Mouse (Mus musculus) intestine, embryonic 16.5 days (tissue): ENCODE results near the gene Slc25a18. TPM values are rescaled to one million over a fixed set of nuclear protein-coding genes. Genes with fewer than 3 reads are reported as not detected.

Experiments used
- ATAC-seq: fragments of 200-750 bp; cut with Nextera tagmentation; 2 replicates; pipeline ENCODE4 v1.8.0; 2017; ENCODE audit warnings: moderate TSS enrichment, moderate library complexity
- H3K27ac ChIP-seq: fragments of 300-500 bp; sonication (generic); 2 replicates; pipeline ENCODE4 v1.5.1; 2014; ENCODE audit warnings: mild to moderate bottlenecking, low read length
- H3K27me3 ChIP-seq: fragments of 300-500 bp; sonication (generic); replicated peaks from 2 replicates; pipeline ENCODE4 v1.6.1; 2014; ENCODE audit warnings: low read length, control low read depth, mixed read lengths; ENCODE audit not compliant: control insufficient read depth, insufficient read depth
- H3K36me3 ChIP-seq: fragments of 300-500 bp; sonication (generic); 2 replicates; pipeline ENCODE4 v1.6.1; 2014; ENCODE audit warnings: low read length, control low read depth; ENCODE audit not compliant: control insufficient read depth, insufficient read depth
- H3K4me1 ChIP-seq: fragments of 300-500 bp; sonication (generic); 2 replicates; pipeline ENCODE4 v1.6.1; 2014; ENCODE audit warnings: low read length, control low read depth, mixed read lengths; ENCODE audit not compliant: control insufficient read depth, insufficient read depth
- H3K4me2 ChIP-seq: fragments of 300-500 bp; sonication (generic); 2 replicates; pipeline ENCODE4 v1.6.1; 2014; ENCODE audit warnings: low read depth, low read length, control low read depth
- H3K4me3 ChIP-seq: fragments of 300-500 bp; sonication (generic); 2 replicates; pipeline ENCODE4 v1.5.1; 2014; ENCODE audit warnings: mild to moderate bottlenecking, low read length
- H3K9ac ChIP-seq: fragments of 300-500 bp; sonication (generic); 2 replicates; pipeline ENCODE4 v1.6.1; 2014; ENCODE audit warnings: low read depth, low read length
- H3K9me3 ChIP-seq: fragments of 300-500 bp; sonication (generic); 2 replicates; pipeline ENCODE4 v1.6.1; 2016; ENCODE audit warnings: low read length, control low read depth; ENCODE audit not compliant: control insufficient read depth
- WGBS: fragments of 180-500 bp; shearing (Covaris S2); extraction: QIAGEN DNeasy Blood & Tissue Kit; methylation state at CpG from one replicate; pipeline ENCODE4 v1.1.7; 2014; 5-methylcytosine and 5-hydroxymethylcytosine counted together
- polyA plus RNA-seq: library from polyadenylated mRNA; unstranded; fragments of >200 nt; fragmentation: Nextera tagmentation; extraction: Ambion mirVana; gene quantifications from 2 replicates; pipeline ENCODE4 v1.2.1, GENCODE M21; 2015

Slc25a18 gene
- polyA plus RNA-seq, 1 experiment from 2014 or later, result not detected

- Histone ChIP-seq H3K27me3 (no peaks in the 10 kb centered on the region), H3K9ac (no peak overlapping the region), H3K36me3 (no peaks in the 10 kb centered on the region), H3K27ac (no peak overlapping the region), H3K4me2 (no peak overlapping the region), H3K4me1 (peaks cover 2% of the 10 kb centered on the region; the same call in 1 of the 2 replicates), H3K4me3 (no peak overlapping the region), H3K9me3 (no peaks in the 10 kb centered on the region)
- WGBS, result 62% methylated on average over 4 of the region's 4 CpGs
- no peak for ATAC-seq
Measured at GRCm38 (mm10) chr6:120832097-120832496, 58.7 kb downstream of the Slc25a18 start.

DNA sequence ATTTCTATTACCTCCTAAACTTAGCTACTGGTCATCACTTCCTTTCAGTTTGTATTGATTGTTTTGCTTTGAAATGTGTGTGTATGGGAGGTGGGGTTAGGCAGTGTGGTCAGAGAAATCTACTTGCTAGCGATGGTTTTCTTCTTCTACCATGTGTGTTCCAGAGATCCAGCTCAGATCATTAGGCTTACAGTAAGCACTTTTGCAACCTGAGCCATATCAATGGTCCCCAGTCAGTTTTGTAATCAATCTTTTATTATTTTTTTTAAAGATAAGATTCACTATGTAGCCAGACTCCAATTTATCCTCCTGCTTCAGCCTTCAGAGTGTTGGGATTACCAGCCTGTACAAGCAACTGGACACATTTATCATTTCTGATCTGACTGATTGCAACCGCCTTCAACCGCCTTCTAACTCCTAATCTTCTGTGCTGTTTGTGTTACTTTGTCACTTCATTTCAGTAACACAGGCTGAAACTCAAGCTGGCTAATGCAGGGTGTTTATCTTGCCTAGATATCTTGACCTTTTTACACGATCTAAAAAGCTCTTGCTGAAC, 61.5 kb downstream of the Slc25a18 start:
- Histone ChIP-seq H3K36me3 (no peaks in the 10 kb centered on the region), H3K4me3 (no peak overlapping the region), H3K4me2 (no peak overlapping the region), H3K27ac (no peak overlapping the region), H3K4me1 (peaks cover 3% of the 10 kb centered on the region; the same call in 1 of the 2 replicates), H3K9ac (no peak overlapping the region), H3K9me3 (no peaks in the 10 kb centered on the region), H3K27me3 (no peaks in the 10 kb centered on the region)
- 76% methylated on average over 4 of the region's 4 CpGs for WGBS
- ATAC-seq, result no peak

- Histone ChIP-seq H3K4me1 (peaks cover 3% of the 10 kb centered on the region; the same call in 1 of the 2 replicates), H3K27ac (peak within 1 kb of the TSS; percentile 89), H3K4me2 (peak within 1 kb of the TSS; percentile 60), H3K36me3 (no peaks in the 10 kb centered on the region), H3K4me3 (peak within 1 kb of the TSS; percentile 75), H3K9me3 (no peaks in the 10 kb centered on the region), H3K27me3 (no peaks in the 10 kb centered on the region), H3K9ac (peak within 1 kb of the TSS; percentile 97)
- 4% methylated on average over 40 of the region's 40 CpGs for WGBS
- peak; percentile 93 for ATAC-seq
Measured at GRCm38 (mm10) chr6:120835474-120836374, 62.3 kb downstream of the Slc25a18 start, which contains the start of gene Bcl2l13. Gene Bcl2l13, plus strand, starts transcription at chr6:120836212.

DNA sequence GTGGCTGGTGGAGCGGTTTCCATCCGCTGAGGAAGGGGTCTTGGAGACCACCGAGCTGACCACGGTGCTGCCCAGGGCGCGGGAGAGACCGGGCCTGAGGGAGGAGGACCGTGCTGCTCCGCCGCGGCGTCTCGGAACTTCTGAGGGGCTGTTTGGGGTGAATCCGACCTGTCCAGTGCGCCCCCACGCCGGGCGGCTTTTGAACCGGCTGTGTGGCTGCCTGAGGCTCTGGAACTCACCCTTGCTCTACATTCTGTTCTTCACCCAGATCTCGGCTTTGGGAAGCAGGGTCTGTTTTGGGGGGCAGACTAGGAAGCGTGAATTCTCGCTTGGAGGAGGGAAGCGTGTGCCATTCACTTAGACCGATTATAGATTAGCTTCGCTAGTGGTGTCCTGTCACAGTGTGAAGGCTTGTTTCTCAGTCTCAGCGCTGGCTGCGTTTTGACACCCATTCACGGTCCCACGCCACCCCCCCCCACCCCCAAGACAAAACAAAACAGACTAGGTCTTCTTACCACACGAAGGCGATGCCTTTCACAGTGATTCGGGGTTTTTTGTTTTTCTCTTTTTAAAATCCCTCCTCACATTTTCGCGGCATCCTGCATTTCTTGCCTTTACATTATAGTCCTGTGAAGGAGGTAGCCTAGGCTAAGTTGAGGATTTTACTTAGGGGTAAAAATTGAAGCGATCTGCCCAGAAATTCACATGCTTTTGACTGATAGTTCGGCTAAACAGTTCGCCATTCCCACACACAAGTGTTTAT, 63.2 kb downstream of the Slc25a18 start:
- H3K36me3 ChIP-seq, result no peaks in the 10 kb centered on the region
- H3K4me2 ChIP-seq, result peak overlapping the region; percentile 60
- H3K4me1 ChIP-seq, result peaks cover 3% of the 10 kb centered on the region; the same call in 1 of the 2 replicates
- no peaks in the 10 kb centered on the region for H3K9me3 ChIP-seq
- H3K27ac ChIP-seq, result peak overlapping the region; percentile 89
- H3K4me3 ChIP-seq, result peak overlapping the region; percentile 75
- ATAC-seq, result peak; percentile 73
- 3% methylated on average over 37 of the region's 37 CpGs for WGBS
- H3K9ac ChIP-seq, result peak overlapping the region; percentile 97
- H3K27me3 ChIP-seq, result no peaks in the 10 kb centered on the region

- no peak for ATAC-seq
- H3K27ac ChIP-seq, result no peak overlapping the region
Measured at GRCm38 (mm10) chr6:120837152-120837530, 63.8 kb downstream of the Slc25a18 start.

DNA sequence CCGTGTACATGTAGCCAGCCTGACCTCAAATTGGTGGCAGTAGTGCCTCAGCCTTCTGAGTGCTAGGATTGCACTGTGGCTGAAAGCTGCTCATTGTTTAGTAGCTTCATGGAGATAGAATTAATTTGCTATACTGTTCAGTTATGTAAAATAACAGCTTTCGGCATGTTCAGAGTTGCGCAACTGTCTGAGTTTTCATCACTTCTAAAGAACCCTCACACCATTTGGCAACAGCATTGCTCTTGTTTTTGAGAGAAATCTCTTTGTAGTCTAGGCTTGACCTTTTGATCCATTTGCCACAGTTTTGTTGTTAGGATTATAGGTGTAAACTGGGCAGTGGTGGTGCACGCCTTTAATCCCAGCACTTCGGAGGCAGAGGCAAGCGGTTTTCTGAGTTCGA, 66.9 kb downstream of the Slc25a18 start:
- H3K27ac ChIP-seq, result no peak overlapping the region
- H3K27me3 ChIP-seq, result no peaks in the 10 kb centered on the region
- WGBS, result 97% methylated on average over 7 of the region's 7 CpGs

More at GRCm38 (mm10) chr6:120837152-120837530, 63.8 kb downstream of the Slc25a18 start:
- Histone ChIP-seq H3K9me3 (no peaks in the 10 kb centered on the region), H3K9ac (peak overlapping the region; percentile 97), H3K4me2 (peak overlapping the region; percentile 60), H3K4me1 (peaks cover 3% of the 10 kb centered on the region; the same call in 1 of the 2 replicates), H3K36me3 (no peaks in the 10 kb centered on the region), H3K27me3 (no peaks in the 10 kb centered on the region), H3K4me3 (peak overlapping the region; percentile 75)
- WGBS, result 50% methylated on average over 1 of the region's 1 CpGs

DNA sequence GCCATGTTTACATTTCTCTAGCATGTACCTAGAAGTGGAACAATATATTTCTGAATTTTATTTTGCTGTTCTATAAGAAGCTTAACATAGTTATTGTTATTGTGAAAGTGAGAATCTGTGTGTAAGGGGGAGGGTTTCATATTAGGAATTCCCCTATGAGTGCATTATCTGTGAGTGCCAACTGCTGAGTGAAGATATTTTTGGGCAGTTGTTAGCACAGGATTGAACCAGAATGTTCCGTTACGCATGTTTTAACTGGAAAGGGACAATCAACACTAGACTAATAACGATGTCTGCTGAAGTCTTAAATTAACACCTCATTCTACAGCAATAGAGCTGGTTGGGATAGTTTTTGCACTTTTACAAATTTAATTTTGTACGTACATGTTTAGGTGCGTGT, 68.4 kb downstream of the Slc25a18 start:
- Histone ChIP-seq H3K4me3 (no peak overlapping the region), H3K9ac (no peak overlapping the region), H3K36me3 (no peaks in the 10 kb centered on the region), H3K9me3 (no peaks in the 10 kb centered on the region), H3K27me3 (no peaks in the 10 kb centered on the region), H3K27ac (no peak overlapping the region), H3K4me1 (peaks cover 3% of the 10 kb centered on the region; the same call in 1 of the 2 replicates), H3K4me2 (no peak overlapping the region)
- WGBS, result 94% methylated on average over 5 of the region's 5 CpGs
- no peak for ATAC-seq

More for the DNA sequence above, 66.9 kb downstream of the Slc25a18 start:
- no peaks in the 10 kb centered on the region for H3K36me3 ChIP-seq
- H3K9ac ChIP-seq, result no peak overlapping the region
- ATAC-seq, result no peak
- no peak overlapping the region for H3K4me2 ChIP-seq
- H3K4me1 ChIP-seq, result peaks cover 3% of the 10 kb centered on the region; the same call in 1 of the 2 replicates
- no peaks in the 10 kb centered on the region for H3K9me3 ChIP-seq
- no peak overlapping the region for H3K4me3 ChIP-seq
